Mouse (Mus musculus) testis, adult 2 months (tissue): ENCODE measurements at regions not wholly inside any gene's neighbourhood (a gene's known extent, or its start where the extent isn't known, plus 50 kb on each side); places are given as distances from the start of the nearest gene placed in this dataset.

Source experiments
- CTCF ChIP-seq: fragments of 200-500 bp; IDR thresholded peaks from 2 replicates; pipeline ENCODE4 v1.5.1; 2012; ENCODE audit warnings: low read depth, mild to moderate bottlenecking, inconsistent platforms, low read length, moderate library complexity; ENCODE audit not compliant: control insufficient read depth, insufficient read depth, insufficient replicate concordance
- POLR2A ChIP-seq: fragments of 200-500 bp; IDR thresholded peaks from 2 replicates; pipeline ENCODE4 v1.6.1; 2012; ENCODE audit warnings: low read depth, mild to moderate bottlenecking, inconsistent platforms, low read length, moderate library complexity; ENCODE audit not compliant: control insufficient read depth

DNA sequence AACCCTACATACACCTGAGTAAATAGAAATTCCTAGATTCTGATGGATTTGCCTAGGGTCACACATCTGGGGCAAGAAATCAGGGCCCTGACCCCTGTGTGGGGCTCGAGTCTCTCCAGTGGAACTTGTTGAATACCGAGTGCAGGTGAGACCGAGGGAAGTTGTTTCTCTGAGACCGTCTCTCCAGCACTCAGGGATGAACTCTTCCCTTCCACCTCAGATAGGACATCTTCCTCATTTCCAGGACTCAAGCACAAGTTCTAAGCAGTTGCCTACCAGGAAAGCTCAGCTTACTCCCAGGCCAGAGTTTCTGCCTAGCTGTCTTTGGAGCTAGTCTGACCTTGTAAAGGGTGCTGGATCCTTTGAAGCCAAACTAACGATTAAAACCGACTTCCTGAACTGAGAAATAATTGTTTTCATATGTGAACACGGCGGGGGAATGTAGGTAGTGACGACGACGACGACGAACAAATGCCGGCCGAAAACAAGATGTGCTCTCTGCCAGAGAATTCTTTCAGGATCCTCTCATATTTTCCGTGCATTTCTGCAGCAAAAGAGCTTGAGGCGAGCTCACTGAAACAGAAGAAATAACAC, 207.3 kb upstream of the Klf3 start:
- TF ChIP-seq CTCF (no peak), POLR2A (no peak)
